Mouse (Mus musculus): ENCODE measurements around the gene Ntng2. TPM values are rescaled to one million over a fixed set of nuclear protein-coding genes. Genes with fewer than 3 reads are reported as not detected.

Gene Ntng2
- polyA plus RNA-seq, 1 experiment: 0.40 TPM

DNA sequence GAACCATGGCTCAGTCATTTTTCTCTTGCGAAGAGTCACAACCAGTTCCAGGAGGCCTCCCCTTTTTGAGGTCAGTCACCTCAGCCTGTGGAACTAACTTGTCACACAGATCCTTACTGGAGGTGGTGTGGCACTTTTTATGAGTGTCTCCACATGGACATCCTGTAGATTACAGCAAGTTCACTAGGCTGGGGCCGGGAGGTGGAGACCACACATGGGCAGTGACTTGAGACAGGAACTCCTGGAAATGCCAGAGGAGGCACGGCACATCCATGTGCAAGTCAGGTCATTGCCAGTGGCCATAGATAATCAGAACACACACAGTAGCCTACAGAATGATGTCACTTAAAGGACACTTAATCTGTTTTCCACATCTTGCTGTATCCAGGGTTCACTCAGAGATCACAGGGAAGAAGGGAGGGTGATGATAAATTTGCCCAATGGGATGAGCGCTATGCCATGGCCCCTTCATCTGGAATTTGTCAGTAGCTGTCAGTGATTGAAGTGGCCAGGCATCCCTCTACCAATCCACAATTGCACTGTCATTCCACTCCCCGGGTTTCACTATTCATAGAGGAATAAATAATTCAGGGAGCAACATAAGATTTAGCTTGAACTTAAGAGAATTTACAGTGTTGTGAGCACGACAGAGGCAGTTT, 69.4 kb downstream of the Ntng2 start:
- Histone ChIP-seq H3K36me3 (ENCODE audit: control insufficient read depth, insufficient read depth) (peaks cover 22% of the 10 kb centered on the region), H3ac (ENCODE audit: control insufficient read depth, insufficient read length, low read depth) (no peak overlapping the region), H3K27me3 (ENCODE audit: control insufficient read depth, insufficient read depth, insufficient read length) (no peaks in the 10 kb centered on the region), H3K4me3 (ENCODE audit: insufficient read depth, poor library complexity, severe bottlenecking) (no peak overlapping the region), H3K79me3 (ENCODE audit: low read depth) (no peaks in the 10 kb centered on the region), H3K79me2 (ENCODE audit: control insufficient read depth, insufficient read depth) (no peaks in the 10 kb centered on the region)
- no peak for TF ChIP-seq MYOG (IDR thresholded peaks at IDR 0.05; ENCODE audit: control insufficient read depth, extremely low read depth, insufficient read length)
- TF ChIP-seq MAX (IDR thresholded peaks at IDR 0.05): no peak
- no peak for TF ChIP-seq FOSL1 (IDR thresholded peaks at IDR 0.05; ENCODE audit: insufficient read depth, low read length, poor library complexity, severe bottlenecking)
- TF ChIP-seq CEBPB (IDR thresholded peaks at IDR 0.05; ENCODE audit: low read depth): no peak
- TF ChIP-seq CTCF (IDR thresholded peaks at IDR 0.05; ENCODE audit: control insufficient read depth, insufficient read depth, insufficient read length): no peak
- TF ChIP-seq USF1 (IDR thresholded peaks at IDR 0.05; ENCODE audit: low read depth): no peak
- TF ChIP-seq MYOD1 (IDR thresholded peaks at IDR 0.05; ENCODE audit: control insufficient read depth, insufficient read length, low read depth): no peak

DNA sequence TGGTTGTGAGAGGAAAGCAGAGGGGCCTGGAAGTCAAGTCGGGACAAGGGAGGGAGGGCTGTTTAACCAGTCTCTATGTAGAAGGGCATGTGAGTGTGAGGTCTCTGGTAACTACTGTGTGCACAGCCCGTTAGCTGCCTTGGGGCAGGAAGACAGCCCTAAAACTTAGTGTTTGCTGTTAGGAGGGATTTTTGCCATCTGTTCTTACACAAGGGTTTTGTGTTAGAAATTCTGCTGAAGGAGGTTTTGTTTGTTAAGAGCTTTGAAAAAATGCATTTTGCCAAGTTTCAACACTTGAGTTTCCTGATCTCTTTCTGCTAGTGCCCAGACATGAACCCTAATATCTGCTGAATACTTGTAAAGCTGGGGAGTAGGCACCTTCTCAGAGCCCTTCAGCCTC, 71.7 kb downstream of the Ntng2 start:
- Histone ChIP-seq H3K79me3 (ENCODE audit: low read depth) (no peaks in the 10 kb centered on the region), H3K4me3 (ENCODE audit: insufficient read depth, poor library complexity, severe bottlenecking) (no peak overlapping the region), H3K27me3 (ENCODE audit: control insufficient read depth, insufficient read depth, insufficient read length) (no peaks in the 10 kb centered on the region), H3K79me2 (ENCODE audit: control insufficient read depth, insufficient read depth) (no peaks in the 10 kb centered on the region), H3K36me3 (ENCODE audit: control insufficient read depth, insufficient read depth) (peaks cover 35% of the 10 kb centered on the region), H3ac (ENCODE audit: control insufficient read depth, insufficient read length, low read depth) (no peak overlapping the region)
- no peak for TF ChIP-seq MYOG (IDR thresholded peaks at IDR 0.05; ENCODE audit: control insufficient read depth, extremely low read depth, insufficient read length)
- no peak for TF ChIP-seq CEBPB (IDR thresholded peaks at IDR 0.05; ENCODE audit: low read depth)
- TF ChIP-seq MYOD1 (IDR thresholded peaks at IDR 0.05; ENCODE audit: control insufficient read depth, insufficient read length, low read depth): no peak
- TF ChIP-seq USF1 (IDR thresholded peaks at IDR 0.05; ENCODE audit: low read depth): no peak
- no peak for TF ChIP-seq MAX (IDR thresholded peaks at IDR 0.05)
- TF ChIP-seq CTCF (IDR thresholded peaks at IDR 0.05; ENCODE audit: control insufficient read depth, insufficient read depth, insufficient read length): no peak
- TF ChIP-seq FOSL1 (IDR thresholded peaks at IDR 0.05; ENCODE audit: insufficient read depth, low read length, poor library complexity, severe bottlenecking): no peak

GRCm38 (mm10) chr2:29179810-29180209, 73.0 kb downstream of the Ntng2 start:
- peaks cover 48% of the 10 kb centered on the region for H3K36me3 ChIP-seq (ENCODE audit: control insufficient read depth, insufficient read depth)
- no peak overlapping the region for H3K4me3 ChIP-seq (ENCODE audit: insufficient read depth, poor library complexity, severe bottlenecking)
- TF ChIP-seq CTCF (IDR thresholded peaks at IDR 0.05; ENCODE audit: control insufficient read depth, insufficient read depth, insufficient read length) (no peak), CEBPB (IDR thresholded peaks at IDR 0.05; ENCODE audit: low read depth) (no peak), MAX (IDR thresholded peaks at IDR 0.05) (no peak), MYOG (IDR thresholded peaks at IDR 0.05; ENCODE audit: control insufficient read depth, extremely low read depth, insufficient read length) (no peak), FOSL1 (IDR thresholded peaks at IDR 0.05; ENCODE audit: insufficient read depth, low read length, poor library complexity, severe bottlenecking) (no peak)

DNA sequence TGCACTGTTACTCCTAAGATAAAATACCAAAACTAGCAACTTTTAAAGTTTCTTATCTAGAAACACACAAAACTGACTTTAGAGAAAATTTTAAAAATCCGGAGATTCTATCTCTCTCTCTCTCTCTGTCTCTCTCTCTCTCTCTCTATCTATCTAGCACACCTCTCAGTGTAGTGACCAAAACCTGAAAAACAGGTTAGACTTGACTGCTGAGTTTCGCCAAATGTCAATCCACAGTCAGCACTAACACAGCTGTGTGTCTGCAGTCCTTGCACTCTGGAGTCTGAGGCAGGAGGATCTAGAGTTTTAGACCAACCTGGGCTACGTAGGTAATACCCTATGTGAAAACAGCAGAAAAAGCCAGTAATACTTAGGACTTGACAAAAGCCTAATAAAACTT, 77.9 kb downstream of the Ntng2 start:
- Histone ChIP-seq H3K4me3 (ENCODE audit: insufficient read depth, poor library complexity, severe bottlenecking) (no peak overlapping the region), H3K79me3 (ENCODE audit: low read depth) (no peaks in the 10 kb centered on the region), H3K79me2 (ENCODE audit: control insufficient read depth, insufficient read depth) (no peaks in the 10 kb centered on the region), H3ac (ENCODE audit: control insufficient read depth, insufficient read length, low read depth) (no peak overlapping the region), H3K27me3 (ENCODE audit: control insufficient read depth, insufficient read depth, insufficient read length) (no peaks in the 10 kb centered on the region), H3K36me3 (ENCODE audit: control insufficient read depth, insufficient read depth) (peaks cover 78% of the 10 kb centered on the region)
- no peak for TF ChIP-seq MYOG (IDR thresholded peaks at IDR 0.05; ENCODE audit: control insufficient read depth, extremely low read depth, insufficient read length)
- no peak for TF ChIP-seq MYOD1 (IDR thresholded peaks at IDR 0.05; ENCODE audit: control insufficient read depth, insufficient read length, low read depth)
- no peak for TF ChIP-seq CTCF (IDR thresholded peaks at IDR 0.05; ENCODE audit: control insufficient read depth, insufficient read depth, insufficient read length)
- TF ChIP-seq USF1 (IDR thresholded peaks at IDR 0.05; ENCODE audit: low read depth): no peak
- TF ChIP-seq MAX (IDR thresholded peaks at IDR 0.05): no peak
- TF ChIP-seq CEBPB (IDR thresholded peaks at IDR 0.05; ENCODE audit: low read depth): no peak
- TF ChIP-seq FOSL1 (IDR thresholded peaks at IDR 0.05; ENCODE audit: insufficient read depth, low read length, poor library complexity, severe bottlenecking): no peak

More at GRCm38 (mm10) chr2:29179810-29180209, 73.0 kb downstream of the Ntng2 start:
- no peaks in the 10 kb centered on the region for H3K79me2 ChIP-seq (ENCODE audit: control insufficient read depth, insufficient read depth)
- H3K27me3 ChIP-seq (ENCODE audit: control insufficient read depth, insufficient read depth, insufficient read length): no peaks in the 10 kb centered on the region
- no peaks in the 10 kb centered on the region for H3K79me3 ChIP-seq (ENCODE audit: low read depth)
- H3ac ChIP-seq (ENCODE audit: control insufficient read depth, insufficient read length, low read depth): no peak overlapping the region

DNA sequence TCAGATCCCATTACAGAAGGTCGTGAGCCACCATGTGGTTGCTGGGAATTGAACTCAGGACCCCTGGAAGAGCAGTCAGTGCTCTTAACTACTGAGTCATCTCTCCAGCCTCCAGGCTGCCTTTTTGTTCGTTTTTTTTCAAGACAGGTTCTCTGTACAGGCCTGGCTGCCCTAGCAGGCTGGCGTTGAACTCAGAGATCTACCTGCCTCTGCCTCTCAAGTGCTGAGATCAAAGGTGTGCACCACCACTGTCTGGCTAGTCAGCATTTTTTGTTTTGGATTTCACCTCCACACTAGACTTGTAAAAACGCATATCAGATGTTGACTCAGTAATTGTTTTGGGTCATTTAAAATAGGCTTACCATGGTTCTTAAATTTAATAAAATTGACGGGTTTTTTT, 84.7 kb downstream of the Ntng2 start:
- Histone ChIP-seq H3K79me3 (ENCODE audit: low read depth) (no peaks in the 10 kb centered on the region), H3K36me3 (ENCODE audit: control insufficient read depth, insufficient read depth) (peaks cover 78% of the 10 kb centered on the region), H3K79me2 (ENCODE audit: control insufficient read depth, insufficient read depth) (no peaks in the 10 kb centered on the region), H3ac (ENCODE audit: control insufficient read depth, insufficient read length, low read depth) (no peak overlapping the region), H3K27me3 (ENCODE audit: control insufficient read depth, insufficient read depth, insufficient read length) (no peaks in the 10 kb centered on the region), H3K4me3 (ENCODE audit: insufficient read depth, poor library complexity, severe bottlenecking) (no peak overlapping the region)
- no peak for TF ChIP-seq FOSL1 (IDR thresholded peaks at IDR 0.05; ENCODE audit: insufficient read depth, low read length, poor library complexity, severe bottlenecking)
- no peak for TF ChIP-seq MYOG (IDR thresholded peaks at IDR 0.05; ENCODE audit: control insufficient read depth, extremely low read depth, insufficient read length)
- no peak for TF ChIP-seq CEBPB (IDR thresholded peaks at IDR 0.05; ENCODE audit: low read depth)
- no peak for TF ChIP-seq MAX (IDR thresholded peaks at IDR 0.05)
- TF ChIP-seq MYOD1 (IDR thresholded peaks at IDR 0.05; ENCODE audit: control insufficient read depth, insufficient read length, low read depth): no peak
- TF ChIP-seq CTCF (IDR thresholded peaks at IDR 0.05; ENCODE audit: control insufficient read depth, insufficient read depth, insufficient read length): no peak
- TF ChIP-seq USF1 (IDR thresholded peaks at IDR 0.05; ENCODE audit: low read depth): no peak

All from C2C12 (cell line).